Mouse (Mus musculus) kidney, adult 2 months (tissue): ENCODE data around the gene Patl2. TPM values are rescaled to one million over a fixed set of nuclear protein-coding genes. Genes with fewer than 3 reads are reported as not detected.
A peak's percentile ranks its signal among the peaks of the same experiment; 100 is the strongest.

Experiments used
- DNase-seq: peaks from one replicate; pipeline ENCODE4 v3.0.0; 2021
- H3K27ac ChIP-seq: fragments of 200-500 bp; 2 replicates; pipeline ENCODE4 v1.5.1; 2012; ENCODE audit warnings: low read depth, low read length, control low read depth, inconsistent platforms; ENCODE audit not compliant: insufficient read depth
- H3K27me3 ChIP-seq: fragments of 200-500 bp; replicated peaks from 2 replicates; pipeline ENCODE4 v1.6.1; 2012; ENCODE audit warnings: mild to moderate bottlenecking, moderate library complexity, low read length, inconsistent platforms; ENCODE audit not compliant: control insufficient read depth, insufficient read depth
- H3K36me3 ChIP-seq: fragments of 200-500 bp; 2 replicates; pipeline ENCODE4 v1.6.1; 2012; ENCODE audit warnings: mild to moderate bottlenecking, moderate library complexity, low read length, inconsistent platforms; ENCODE audit not compliant: control insufficient read depth, insufficient read depth
- H3K4me1 ChIP-seq: fragments of 200-500 bp; 2 replicates; pipeline ENCODE4 v1.6.1; 2011; ENCODE audit warnings: low read length; ENCODE audit not compliant: control insufficient read depth, insufficient read depth
- H3K4me3 ChIP-seq: fragments of 200-500 bp; 2 replicates; pipeline ENCODE4 v1.5.1; 2011; ENCODE audit warnings: mild to moderate bottlenecking, low read depth, low read length, control low read depth; ENCODE audit not compliant: insufficient read depth
- CTCF ChIP-seq: fragments of 200-500 bp; conservative IDR thresholded peaks from 2 replicates; pipeline ENCODE4 v1.5.1; 2011; ENCODE audit warnings: low read depth, mild to moderate bottlenecking, control low read depth, low read length, moderate library complexity, mixed read lengths; ENCODE audit not compliant: insufficient read depth, insufficient read length
- POLR2A ChIP-seq: fragments of 200-500 bp; IDR thresholded peaks from one replicate; pipeline ENCODE4 v1.6.1; 2011; ENCODE audit warnings: low read depth, low read length, control low read depth
- WGBS: fragments of 180-500 bp; shearing (Covaris S2); methylation state at CpG from one replicate; pipeline ENCODE4 v1.1.7; 2018; 5-methylcytosine and 5-hydroxymethylcytosine counted together
- polyA plus RNA-seq: library from polyadenylated mRNA; depleted of rRNA; stranded (reverse); fragments of >200 nt; gene quantifications from 2 replicates; pipeline ENCODE4 v1.2.3, GENCODE M21; 2012; rRNA removed

Gene Patl2
- 0.04 TPM in 1 of 2 replicates, not detected in the other for polyA plus RNA-seq

- Histone ChIP-seq H3K27ac (no peak within 1 kb of the TSS), H3K4me1 (no peaks in the 10 kb centered on the region), H3K36me3 (no peaks in the 10 kb centered on the region), H3K4me3 (no peak within 1 kb of the TSS), H3K27me3 (no peaks in the 10 kb centered on the region)
- TF ChIP-seq CTCF (no peak), POLR2A (no peak)
- no peak for DNase-seq
- 86% methylated on average over 17 of the region's 17 CpGs for WGBS
These were observed at the start of gene Patl2, which contains the start of gene Terb2 for GRCm38 (mm10) chr2:122186106-122186505. Patl2 (minus strand) TSS chr2:122186189. Terb2 (plus strand) TSS chr2:122186272.

GRCm38 (mm10) chr2:122235425-122235824 lies 49.4 kb upstream of the Patl2 start:
- H3K27ac ChIP-seq, result peak overlapping the region; percentile 94

GRCm38 (mm10) chr2:122234611-122235288 lies 48.8 kb upstream of the Patl2 start, which contains the start of gene Sord:
Sord (plus strand) TSS chr2:122234749.
- TF ChIP-seq CTCF (no peak), POLR2A (peak; percentile 77)
- Histone ChIP-seq H3K36me3 (no peaks in the 10 kb centered on the region; the same call in 1 of the 2 replicates), H3K4me3 (peak within 1 kb of the TSS; percentile 70), H3K27ac (peak within 1 kb of the TSS; percentile 94), H3K27me3 (no peaks in the 10 kb centered on the region), H3K4me1 (no peaks in the 10 kb centered on the region; the same call in 1 of the 2 replicates)
- under 1% methylated on average over 35 of the region's 35 CpGs for WGBS
- peak; percentile 90 for DNase-seq

More at GRCm38 (mm10) chr2:122235425-122235824, 49.4 kb upstream of the Patl2 start:
- WGBS, result 47% methylated on average over 2 of the region's 2 CpGs
- no peaks in the 10 kb centered on the region for H3K27me3 ChIP-seq
- no peaks in the 10 kb centered on the region; the same call in 1 of the 2 replicates for H3K4me1 ChIP-seq
- no peaks in the 10 kb centered on the region; the same call in 1 of the 2 replicates for H3K36me3 ChIP-seq
- no peak for TF ChIP-seq POLR2A
- no peak for TF ChIP-seq CTCF
- H3K4me3 ChIP-seq, result peak overlapping the region; percentile 42; the same call in 1 of the 2 replicates
- peak; percentile 93 for DNase-seq

GRCm38 (mm10) chr2:122233759-122234557 lies 48.0 kb upstream of the Patl2 start:
- H3K27me3 ChIP-seq, result no peaks in the 10 kb centered on the region
- peak overlapping the region; percentile 70 for H3K4me3 ChIP-seq
- no peaks in the 10 kb centered on the region; the same call in 1 of the 2 replicates for H3K36me3 ChIP-seq
- WGBS, result 4% methylated on average over 26 of the region's 26 CpGs
- peak overlapping the region; percentile 41 for H3K27ac ChIP-seq
- H3K4me1 ChIP-seq, result no peaks in the 10 kb centered on the region
- no peak for TF ChIP-seq POLR2A
- no peak for TF ChIP-seq CTCF
- DNase-seq, result peak; percentile 68

- Histone ChIP-seq H3K27ac (no peak overlapping the region), H3K4me3 (no peak overlapping the region), H3K27me3 (no peaks in the 10 kb centered on the region), H3K4me1 (no peaks in the 10 kb centered on the region), H3K36me3 (no peaks in the 10 kb centered on the region; the same call in 1 of the 2 replicates)
- 53% methylated on average over 5 of the region's 5 CpGs for WGBS
- no peak for TF ChIP-seq POLR2A
- TF ChIP-seq CTCF, result no peak
- DNase-seq, result no peak
These were observed 47.4 kb upstream of the Patl2 start for GRCm38 (mm10) chr2:122233341-122233740.

GRCm38 (mm10) chr2:122231616-122232015 lies 45.6 kb upstream of the Patl2 start:
- DNase-seq, result no peak
- no peaks in the 10 kb centered on the region for H3K4me1 ChIP-seq
- no peaks in the 10 kb centered on the region; the same call in 1 of the 2 replicates for H3K36me3 ChIP-seq
- 92% methylated on average over 9 of the region's 9 CpGs for WGBS
- TF ChIP-seq POLR2A (no peak), CTCF (no peak)
- no peaks in the 10 kb centered on the region for H3K27me3 ChIP-seq
- no peak overlapping the region for H3K27ac ChIP-seq
- no peak overlapping the region for H3K4me3 ChIP-seq
